Mouse (Mus musculus): ENCODE measurements around the gene Ppp1r3g. TPM values are rescaled to one million over a fixed set of nuclear protein-coding genes. Genes with fewer than 3 reads are reported as not detected.

Ppp1r3g gene
- total RNA-seq, 2 experiments from 2014 or later, result 17.0 to 19.0 TPM

GRCm38 (mm10) chr13:35995696-35996426 is 37.2 kb downstream of the Ppp1r3g start:
- Histone ChIP-seq H3K4me3 (no peak overlapping the region), H3K27ac (no peak overlapping the region)
- DNase-seq (ENCODE audit: extremely low spot score in 1 of 2, low spot score in 2 of 2), result no peak
- TF ChIP-seq CTCF (IDR thresholded peaks at IDR 0.05), result no peak
- intact Hi-C loops (cut with DNase I), result no loop called here

- intact Hi-C loops (cut with DNase I), result no loop called here
- no peak for TF ChIP-seq CTCF (IDR thresholded peaks at IDR 0.05)
- H3K4me3 ChIP-seq, result no peak overlapping the region
- H3K27ac ChIP-seq, result no peak overlapping the region
- DNase-seq (ENCODE audit: extremely low spot score in 1 of 2, low spot score in 2 of 2), result no peak
Measured at GRCm38 (mm10) chr13:35997606-35998005, 39.0 kb downstream of the Ppp1r3g start.

- intact Hi-C loops (cut with DNase I), result no loop called here
- H3K27ac ChIP-seq, result no peak overlapping the region
- no peak for DNase-seq (ENCODE audit: extremely low spot score in 1 of 2, low spot score in 2 of 2)
- H3K4me3 ChIP-seq, result no peak overlapping the region
- no peak for TF ChIP-seq CTCF (IDR thresholded peaks at IDR 0.05)
Measured at GRCm38 (mm10) chr13:36000798-36001197, 42.2 kb downstream of the Ppp1r3g start.

- Histone ChIP-seq H3K27ac (no peak overlapping the region), H3K4me3 (no peak overlapping the region)
- DNase-seq (ENCODE audit: extremely low spot score in 1 of 2, low spot score in 2 of 2), result no peak
- intact Hi-C loops (cut with DNase I), result loop anchor here (10.0 kb wide), 1 partner anchor 1415 kb away; no protein-coding TSS in a partner anchor
- no peak for TF ChIP-seq CTCF (IDR thresholded peaks at IDR 0.05)
Measured at GRCm38 (mm10) chr13:36009981-36010380, 51.3 kb downstream of the Ppp1r3g start.

- DNase-seq (ENCODE audit: extremely low spot score in 1 of 2, low spot score in 2 of 2), result no peak
- intact Hi-C loops (cut with DNase I), result loop anchor here (5.0 to 10.0 kb wide), 2 partner anchors 717 to 1409 kb away; no protein-coding TSS in a partner anchor
- TF ChIP-seq CTCF (IDR thresholded peaks at IDR 0.05), result no peak
- H3K4me3 ChIP-seq, result no peak overlapping the region
- H3K27ac ChIP-seq, result no peak overlapping the region
Measured at GRCm38 (mm10) chr13:36015636-36016035, 57.0 kb downstream of the Ppp1r3g start.

- no peak for TF ChIP-seq CTCF (IDR thresholded peaks at IDR 0.05)
- intact Hi-C loops (cut with DNase I), result loop anchor here (2.0 to 10.0 kb wide), 4 partner anchors 263 to 1407 kb away; no protein-coding TSS in a partner anchor
- no peak overlapping the region for H3K4me3 ChIP-seq
Measured at GRCm38 (mm10) chr13:36018017-36018416, 59.4 kb downstream of the Ppp1r3g start.

GRCm38 (mm10) chr13:36019309-36020274 is 61.0 kb downstream of the Ppp1r3g start:
- intact Hi-C loops (cut with DNase I), result loop anchor here (1.0 to 10.0 kb wide), 5 partner anchors 98 to 1405 kb away; partner anchors contain the start of genes Fars2 and Lyrm4
- H3K27ac ChIP-seq, result peak overlapping the region; percentile 90

More at GRCm38 (mm10) chr13:36018017-36018416, 59.4 kb downstream of the Ppp1r3g start:
- DNase-seq (ENCODE audit: extremely low spot score in 1 of 2, low spot score in 2 of 2), result no peak
- H3K27ac ChIP-seq, result no peak overlapping the region

More at GRCm38 (mm10) chr13:36019309-36020274, 61.0 kb downstream of the Ppp1r3g start:
- TF ChIP-seq CTCF (IDR thresholded peaks at IDR 0.05), result peak; percentile 81
- no peak overlapping the region for H3K4me3 ChIP-seq
- peak; percentile 67 to 72 for DNase-seq (ENCODE audit: extremely low spot score in 1 of 2, low spot score in 2 of 2)

Other genes starting within 250 kb of the Ppp1r3g start
- 1 to 10 TPM; 5.5 to 5.8 TPM for gene Rpp40, start 52.5 kb upstream of the Ppp1r3g start, total RNA-seq (2021)
- 10 to 100 TPM; 34.4 to 40.7 TPM for gene Fars2, start 158.6 kb downstream of the Ppp1r3g start, total RNA-seq (2021)
- 10 to 100 TPM; 20.7 to 21.6 TPM for gene Lyrm4, start 158.7 kb downstream of the Ppp1r3g start, total RNA-seq (2021)